Mouse (Mus musculus) brain, adult 2 months (tissue): ENCODE measurements at regions not wholly inside any gene's neighbourhood (a gene's known extent, or its start where the extent isn't known, plus 50 kb on each side); places are given as distances from the start of the nearest gene placed in this dataset.

Experiments
- DNase-seq: peaks from one replicate; pipeline ENCODE4 v3.0.0; 2011; ENCODE audit warnings: low read depth, low spot score

- DNase-seq = no peak
These were observed 52.4 kb upstream of the Olfr291 start for GRCm38 (mm10) chr7:84800966-84801365.

DNA sequence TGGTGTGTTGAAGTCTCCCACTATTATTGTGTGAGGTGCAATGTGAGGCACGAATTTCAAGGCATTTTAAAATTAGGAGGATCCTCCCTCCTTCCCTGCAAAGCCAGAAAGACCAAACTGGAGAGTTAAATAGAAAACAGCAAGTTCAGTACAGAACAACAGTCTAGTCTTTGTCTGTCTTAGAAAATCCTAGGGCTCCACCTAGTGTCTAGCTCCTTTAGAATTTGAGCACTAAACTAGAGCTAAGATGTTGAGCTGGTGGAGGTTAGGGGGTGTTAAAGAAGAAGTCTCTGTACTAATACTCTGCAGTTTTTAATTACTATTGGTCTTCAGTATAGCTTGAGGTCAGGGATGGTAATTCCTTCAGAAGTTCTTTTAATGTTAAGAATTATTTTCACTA is 58.7 kb upstream of the Olfr291 start:
- peak; percentile 74 for DNase-seq

GRCm38 (mm10) chr7:84779276-84779825 is 74.0 kb upstream of the Olfr291 start:
- DNase-seq = peak; percentile 95

- DNase-seq = peak; percentile 12
These were observed 75.7 kb upstream of the Olfr291 start for GRCm38 (mm10) chr7:84777696-84778095.

- no peak for DNase-seq
These were observed 66.5 kb upstream of the Zfand6 start for GRCm38 (mm10) chr7:84756261-84756660.

GRCm38 (mm10) chr7:84753361-84753760 is 63.6 kb upstream of the Zfand6 start:
- DNase-seq = no peak

DNA sequence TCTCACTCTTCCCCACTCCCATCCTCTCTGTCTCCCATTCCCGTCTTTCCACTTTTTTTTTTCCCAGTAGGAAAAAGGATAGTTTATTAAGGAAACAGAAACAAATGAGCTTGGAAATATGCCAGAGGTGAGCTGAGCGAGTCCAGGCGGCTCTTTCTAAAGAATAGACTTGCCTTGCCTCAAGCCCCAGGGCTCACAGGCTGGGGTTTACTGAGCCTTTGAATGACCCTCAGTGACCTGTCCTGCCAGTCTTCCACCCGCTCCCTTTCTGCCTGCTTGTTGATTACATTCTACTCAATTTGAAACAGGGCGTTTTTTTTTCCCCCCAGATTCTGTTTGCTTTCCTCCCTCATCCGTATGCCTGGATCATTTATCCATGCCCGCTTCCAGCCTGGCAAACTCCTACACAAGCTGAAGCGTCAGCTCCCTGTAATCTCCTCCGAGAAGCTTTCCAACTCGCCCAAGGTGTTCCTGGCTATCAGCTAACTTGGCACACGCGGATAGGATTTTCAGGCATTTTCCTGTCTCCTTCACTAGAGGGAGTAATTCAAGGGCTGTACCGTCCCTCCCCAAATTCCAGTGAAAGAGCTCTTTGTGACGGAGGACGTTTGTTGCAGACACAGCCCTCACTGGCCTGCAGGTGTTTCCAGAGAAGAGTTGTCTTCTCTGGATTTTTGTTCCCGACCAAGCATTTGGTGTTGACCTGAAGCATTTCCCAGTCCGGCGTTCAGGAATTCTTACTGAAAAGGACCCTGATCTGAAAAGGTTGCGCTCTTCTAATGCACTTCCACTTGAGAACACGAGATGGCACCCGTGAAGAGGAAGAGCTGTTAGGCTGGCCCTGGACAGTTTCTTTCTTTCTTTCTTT is 59.9 kb upstream of the Zfand6 start:
- peak; percentile 94 for DNase-seq

GRCm38 (mm10) chr7:84747847-84748246 is 58.1 kb upstream of the Zfand6 start:
- DNase-seq = no peak

DNA sequence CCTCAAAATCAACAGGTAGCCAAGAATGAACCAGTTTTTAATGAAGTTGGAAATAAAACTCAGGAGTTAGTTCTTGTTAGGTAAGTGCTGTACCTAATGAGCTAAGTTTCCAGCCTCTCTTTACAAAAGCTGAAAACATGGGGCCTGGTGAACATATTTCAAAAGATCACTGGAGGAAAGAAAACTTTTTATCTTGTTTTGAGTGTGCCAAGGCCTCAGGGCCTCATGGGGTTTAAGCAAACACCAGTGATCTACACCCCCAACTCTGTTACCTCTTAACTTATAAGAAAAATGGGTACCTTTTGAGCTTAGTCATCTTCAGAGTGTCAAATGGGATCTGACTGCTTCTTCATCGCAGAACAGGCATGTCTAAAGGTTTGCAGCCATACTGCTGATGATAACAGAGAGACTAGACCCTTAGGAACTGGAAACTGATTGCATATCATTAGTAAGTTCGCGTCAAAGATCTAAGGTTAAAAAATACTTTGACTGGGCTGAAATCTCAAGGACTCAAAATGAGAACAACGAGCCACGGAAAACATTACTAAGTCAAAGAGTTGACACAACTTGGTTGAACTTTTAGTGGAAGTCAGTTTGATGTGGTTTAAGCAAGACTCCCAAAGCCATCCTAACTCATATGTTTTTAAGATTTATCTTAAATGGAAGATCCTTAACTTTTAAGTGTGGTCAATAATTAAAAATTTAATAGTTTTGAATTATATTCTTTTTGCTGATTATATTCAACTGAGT is 54.7 kb upstream of the Zfand6 start:
- DNase-seq = no peak

DNA sequence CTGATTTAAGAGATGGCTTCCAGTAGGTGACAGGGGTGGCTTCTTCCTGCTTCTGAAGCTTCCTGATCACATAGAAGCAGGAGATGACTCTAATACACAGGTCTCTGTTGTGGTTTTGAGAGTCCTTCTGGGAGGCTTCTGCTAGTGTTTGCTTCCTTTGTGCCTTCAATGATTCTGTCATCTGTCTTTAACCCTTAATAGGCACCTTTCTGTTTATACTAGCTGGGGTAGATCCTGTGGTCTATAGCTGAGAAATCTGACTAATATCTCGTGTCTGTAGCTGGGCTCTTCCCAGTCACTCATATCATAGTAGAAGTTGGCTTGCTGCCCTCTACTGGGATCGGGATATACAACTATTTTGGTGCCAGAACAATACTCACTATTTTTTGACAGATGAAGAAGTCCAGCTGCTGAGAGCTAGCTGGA is 50.2 kb upstream of the Zfand6 start:
- peak; percentile 55 for DNase-seq
